ENCODE assay signal across 8 mouse cellular contexts in genomic region chr11:69035849-69036248, GRCm38 (mm10). TPM values are rescaled to one million over a fixed set of nuclear protein-coding genes. Genes with fewer than 3 reads are reported as not detected.
A peak's percentile ranks its signal among the peaks of the same experiment; 100 is the strongest.
DNase-seq lines count a peak whose midpoint lies in the region; ATAC-seq lines count a peak whose summit lies in the region.

No protein-coding gene starts in this region.

- peak; percentile 93 for DNase-seq in adrenal gland, adult 2 months
- peak; percentile 94 for DNase-seq in embryo, embryonic 10.5 days (ENCODE audit: low spot score)
- DNase-seq in gastrocnemius, postnatal 14 days, result peak; percentile 79
- peak; percentile 91 to 97 for DNase-seq in left cerebral cortex, postnatal 25 days (ENCODE audit: low spot score in 2 of 2)
- DNase-seq in mesoderm, embryonic 11.5 days (ENCODE audit: low read depth, low spot score), result peak; percentile 90
- peak; percentile 73 for DNase-seq in right cerebral cortex, postnatal 4 days

- peaks cover 13% of the 10 kb centered on the region for H3K36me3 ChIP-seq in intestine, embryonic 16.5 days (ENCODE audit: control insufficient read depth, insufficient read depth, low read length)

- peak overlapping the region; percentile 71 for H3K4me2 ChIP-seq in intestine, embryonic 16.5 days (ENCODE audit: low read depth, low read length)

- no peaks in the 10 kb centered on the region for H3K9me3 ChIP-seq in intestine, embryonic 16.5 days (ENCODE audit: control insufficient read depth, low read length)

- H3K27ac ChIP-seq in intestine, embryonic 16.5 days (ENCODE audit: low read length), result peak overlapping the region; percentile 62

- WGBS in intestine, embryonic 16.5 days, result 5% methylated on average over 8 of the region's 8 CpGs

- peak; percentile 33 for ATAC-seq in intestine, embryonic 16.5 days
- ATAC-seq in inflammation-experienced regulatory T-cells, adult 6 months, result no peak

- peaks cover 25% of the 10 kb centered on the region for H3K4me1 ChIP-seq in intestine, embryonic 16.5 days (ENCODE audit: control insufficient read depth, insufficient read depth, low read length)

- H3K4me3 ChIP-seq in intestine, embryonic 16.5 days (ENCODE audit: low read length), result peak overlapping the region; percentile 79

- H3K27me3 ChIP-seq in intestine, embryonic 16.5 days (replicated peaks; ENCODE audit: control insufficient read depth, insufficient read depth, low read length), result no peaks in the 10 kb centered on the region

- intact Hi-C loops in gastrocnemius, postnatal 14 days (cut with DNase I; ENCODE audit: low total_unique reads), result loop anchor here (2.0 kb wide), 1 partner anchor 67 kb away; the partner anchor contains the start of gene Slc25a35
- intact Hi-C loops in left cerebral cortex, postnatal 25 days (cut with DNase I), result loop anchor here (1.0 to 2.0 kb wide), 2 partner anchors 20 to 133 kb away; no protein-coding TSS in a partner anchor

- H3K9ac ChIP-seq in intestine, embryonic 16.5 days (ENCODE audit: low read depth, low read length), result peak overlapping the region; percentile 36; the same call in 1 of the 2 replicates

RNA-seq across cellular contexts. Expression of gene Aurkb, which starts 9.6 kb away (rescaled TPM):
- 1 to 10 TPM; 1.7 to 2.8 TPM for total RNA-seq in adrenal gland, adult 2 months (2021)
- polyA plus RNA-seq in adrenal gland, adult 2 months (2012; rRNA removed), result 10.8 and 11.2 TPM in 2 replicates
- 1 to 10 TPM; 4.2 to 4.4 TPM for total RNA-seq in gastrocnemius, postnatal 14 days (2021)
- 114 and 139 TPM in 2 replicates for polyA plus RNA-seq in intestine, embryonic 16.5 days (2015; fragmentation: Nextera tagmentation; extraction: Ambion mirVana)
- total RNA-seq in left cerebral cortex, postnatal 25 days (2021), result under 1 TPM; 0.73 to 0.99 TPM
- 10 to 100 TPM in 2 of 3 experiments, 1 to 10 TPM in 1; 5.8 to 74.0 (median 12.9) TPM for polyA plus RNA-seq in inflammation-experienced regulatory T-cells, adult 6 months (2017; shearing (Covaris generic))

RNA-seq across cellular contexts. Expression of gene Ctc1, which starts 20.1 kb away (rescaled TPM):
- 10 to 100 TPM; 21.8 to 26.6 TPM for total RNA-seq in adrenal gland, adult 2 months (2021)
- polyA plus RNA-seq in adrenal gland, adult 2 months (2012; rRNA removed), result 37.8 and 39.7 TPM in 2 replicates
- total RNA-seq in gastrocnemius, postnatal 14 days (2021), result 1 to 10 TPM; 7.5 to 8.1 TPM
- polyA plus RNA-seq in intestine, embryonic 16.5 days (2015; fragmentation: Nextera tagmentation; extraction: Ambion mirVana), result 36.8 and 38.5 TPM in 2 replicates
- total RNA-seq in left cerebral cortex, postnatal 25 days (2021), result 10 to 100 TPM; 35.1 to 35.8 TPM
- 10 to 100 TPM in 1 of 3 experiments, 1 to 10 TPM in 2; 9.7 to 16.4 (median 9.8) TPM for polyA plus RNA-seq in inflammation-experienced regulatory T-cells, adult 6 months (2017; shearing (Covaris generic))

RNA-seq across cellular contexts. Expression of gene Borcs6, which starts 23.7 kb away (rescaled TPM):
- 10 to 100 TPM; 21.3 to 26.4 TPM for total RNA-seq in adrenal gland, adult 2 months (2021)
- 38.9 and 41.4 TPM in 2 replicates for polyA plus RNA-seq in adrenal gland, adult 2 months (2012; rRNA removed)
- total RNA-seq in gastrocnemius, postnatal 14 days (2021), result 10 to 100 TPM; 13.5 to 14.3 TPM
- 8.0 and 8.6 TPM in 2 replicates for polyA plus RNA-seq in intestine, embryonic 16.5 days (2015; fragmentation: Nextera tagmentation; extraction: Ambion mirVana)
- 10 to 100 TPM; 29.1 to 29.5 TPM for total RNA-seq in left cerebral cortex, postnatal 25 days (2021)
- polyA plus RNA-seq in inflammation-experienced regulatory T-cells, adult 6 months (2017; shearing (Covaris generic)), result 1 to 10 TPM; 1.1 to 2.2 (median 1.3) TPM

RNA-seq across cellular contexts. Expression of gene Pfas, which starts 27.6 kb away (rescaled TPM):
- 10 to 100 TPM; 23.7 to 28.6 TPM for total RNA-seq in adrenal gland, adult 2 months (2021)
- polyA plus RNA-seq in adrenal gland, adult 2 months (2012; rRNA removed), result 14.5 and 16.7 TPM in 2 replicates
- total RNA-seq in gastrocnemius, postnatal 14 days (2021), result 1 to 10 TPM; 5.6 to 7.3 TPM
- polyA plus RNA-seq in intestine, embryonic 16.5 days (2015; fragmentation: Nextera tagmentation; extraction: Ambion mirVana), result 20.5 and 22.5 TPM in 2 replicates
- 10 to 100 TPM; 17.3 to 18.9 TPM for total RNA-seq in left cerebral cortex, postnatal 25 days (2021)
- polyA plus RNA-seq in inflammation-experienced regulatory T-cells, adult 6 months (2017; shearing (Covaris generic)), result 10 to 100 TPM; 22.0 to 29.0 (median 24.8) TPM

RNA-seq across cellular contexts. Expression of gene Tmem107, which starts 34.8 kb away (rescaled TPM):
- total RNA-seq in adrenal gland, adult 2 months (2021), result 10 to 100 TPM in 1 of 2 experiments, 1 to 10 TPM in 1; 9.5 to 16.9 TPM
- 46.6 and 49.1 TPM in 2 replicates for polyA plus RNA-seq in adrenal gland, adult 2 months (2012; rRNA removed)
- 1 to 10 TPM; 2.9 to 4.7 TPM for total RNA-seq in gastrocnemius, postnatal 14 days (2021)
- polyA plus RNA-seq in intestine, embryonic 16.5 days (2015; fragmentation: Nextera tagmentation; extraction: Ambion mirVana), result 38.6 and 44.8 TPM in 2 replicates
- 10 to 100 TPM; 16.9 to 18.2 TPM for total RNA-seq in left cerebral cortex, postnatal 25 days (2021)
- polyA plus RNA-seq in inflammation-experienced regulatory T-cells, adult 6 months (2017; shearing (Covaris generic)), result 1 to 10 TPM; 2.8 to 9.1 (median 4.0) TPM
